ENCODE assay signal across 12 mouse cellular contexts in genomic region chr9:50496546-50496945, GRCm38 (mm10). TPM values are rescaled to one million over a fixed set of nuclear protein-coding genes. Genes with fewer than 3 reads are reported as not detected.
A peak's percentile ranks its signal among the peaks of the same experiment; 100 is the strongest.
DNase-seq lines count a peak whose midpoint lies in the region; ATAC-seq and TF ChIP-seq lines count a peak whose summit lies in the region.
"Had no signal": no experiment of that assay in that cellular context is flagged by ENCODE, and none has a peak within 500 bp of the region (broad histone marks: within the 10 kb centered on the region; RNA-seq: fewer than 3 reads in every experiment).

No protein-coding gene starts in this region.

- H3K27ac ChIP-seq in hindbrain, embryonic 10.5 days: peak overlapping the region; percentile 70
- no peak overlapping the region for H3K27ac ChIP-seq in hindbrain, embryonic 11.5 days (ENCODE audit: low read depth, low read length)
- 0 out of 2 replicates have a peak overlapping the region, but pooled peaks have one; percentile 4 for H3K27ac ChIP-seq in midbrain, embryonic 13.5 days
- H3K27ac ChIP-seq in midbrain, postnatal 0 days (ENCODE audit: low read depth, low read length): no peak overlapping the region
- no peak overlapping the region for H3K27ac ChIP-seq in hindbrain, embryonic 14.5 days
- no peak overlapping the region for H3K27ac ChIP-seq in thymus, adult 2 months (ENCODE audit: control insufficient read depth, insufficient read depth, low read length)
- H3K27ac ChIP-seq: embryonic facial prominence, embryonic 15.5 days had no signal

- H3K27me3 ChIP-seq in hindbrain, embryonic 10.5 days (ENCODE audit: insufficient read depth, poor library complexity, severe bottlenecking): no peaks in the 10 kb centered on the region
- no peaks in the 10 kb centered on the region for H3K27me3 ChIP-seq in hindbrain, embryonic 11.5 days (ENCODE audit: control insufficient read depth, insufficient read depth, low read length)
- no peaks in the 10 kb centered on the region for H3K27me3 ChIP-seq in midbrain, embryonic 13.5 days
- no peaks in the 10 kb centered on the region for H3K27me3 ChIP-seq in midbrain, postnatal 0 days (ENCODE audit: insufficient read depth, low read length)
- no peaks in the 10 kb centered on the region for H3K27me3 ChIP-seq in hindbrain, embryonic 14.5 days (ENCODE audit: control insufficient read depth, insufficient read depth, low read length)
- H3K27me3 ChIP-seq in thymus, adult 2 months (ENCODE audit: control insufficient read depth, insufficient read depth, low read length): no peaks in the 10 kb centered on the region
- H3K27me3 ChIP-seq: CH12.LX; embryonic facial prominence, embryonic 15.5 days had no signal

- ATAC-seq in hindbrain, embryonic 11.5 days (ENCODE audit: low FRiP score): no peak
- ATAC-seq in midbrain, embryonic 13.5 days: no peak
- no peak for ATAC-seq in midbrain, postnatal 0 days (ENCODE audit: low FRiP score)
- no peak for ATAC-seq in hindbrain, embryonic 14.5 days (ENCODE audit: low FRiP score)

- no peak for TF ChIP-seq POLR2A in thymus, adult 2 months (IDR thresholded peaks at IDR 0.05; ENCODE audit: control insufficient read depth, extremely low read depth, insufficient read depth, low read length, poor library complexity)

- H3K4me1 ChIP-seq in hindbrain, embryonic 10.5 days (replicated peaks): peaks cover 26% of the 10 kb centered on the region
- no peaks in the 10 kb centered on the region for H3K4me1 ChIP-seq in hindbrain, embryonic 11.5 days (replicated peaks; ENCODE audit: control insufficient read depth, insufficient read depth, low read length)
- peaks cover 24% of the 10 kb centered on the region for H3K4me1 ChIP-seq in midbrain, embryonic 13.5 days (replicated peaks)
- H3K4me1 ChIP-seq in midbrain, postnatal 0 days (ENCODE audit: insufficient read depth, low read length): no peaks in the 10 kb centered on the region
- 0 out of 2 replicates have a peak, but pooled peaks cover 7% of the 10 kb centered on the region for H3K4me1 ChIP-seq in hindbrain, embryonic 14.5 days (replicated peaks; ENCODE audit: control insufficient read depth, insufficient read depth, low read length)
- H3K4me1 ChIP-seq in thymus, adult 2 months (replicated peaks; ENCODE audit: control insufficient read depth, insufficient read depth, low read length): peaks cover 19% of the 10 kb centered on the region
- H3K4me1 ChIP-seq: embryonic facial prominence, embryonic 15.5 days had no signal

- H3K4me3 ChIP-seq in hindbrain, embryonic 10.5 days: 0 out of 2 replicates have a peak overlapping the region, but pooled peaks have one; percentile 16
- H3K4me3 ChIP-seq in hindbrain, embryonic 11.5 days (ENCODE audit: low read depth, low read length): no peak overlapping the region
- no peak overlapping the region for H3K4me3 ChIP-seq in midbrain, embryonic 13.5 days (replicated peaks)
- H3K4me3 ChIP-seq in midbrain, postnatal 0 days (ENCODE audit: low read depth, low read length): no peak overlapping the region
- H3K4me3 ChIP-seq in hindbrain, embryonic 14.5 days (replicated peaks; ENCODE audit: low read length): no peak overlapping the region
- H3K4me3 ChIP-seq in thymus, adult 2 months (ENCODE audit: control insufficient read depth, insufficient read depth, low read length): no peak overlapping the region
- H3K4me3 ChIP-seq: embryonic facial prominence, embryonic 15.5 days had no signal

- DNase-seq in hindbrain, embryonic 10.5 days (ENCODE audit: low spot score): no peak
- no peak for DNase-seq in hindbrain, embryonic 11.5 days (ENCODE audit: low spot score)
- no peak for DNase-seq in midbrain, postnatal 0 days (ENCODE audit: low spot score)
- no peak for DNase-seq in hindbrain, embryonic 14.5 days (ENCODE audit: low spot score)
- DNase-seq in spleen, adult 12 weeks (ENCODE audit: low spot score): no peak
- DNase-seq in thymus, adult 2 months: no peak
- DNase-seq: cerebellum, adult 9-10 months; kidney, postnatal 10 days; thymus, postnatal 36 days had no signal

- WGBS in hindbrain, embryonic 10.5 days: 19% methylated on average over 6 of the region's 6 CpGs
- 23% methylated on average over 6 of the region's 6 CpGs for WGBS in hindbrain, embryonic 11.5 days
- WGBS in midbrain, embryonic 13.5 days: 15% methylated on average over 6 of the region's 6 CpGs
- 21% methylated on average over 6 of the region's 6 CpGs for WGBS in midbrain, postnatal 0 days
- 21% methylated on average over 6 of the region's 6 CpGs for WGBS in hindbrain, embryonic 14.5 days
- 18% methylated on average over 6 of the region's 6 CpGs for WGBS in thymus, adult 2 months

- TF ChIP-seq CTCF in midbrain, postnatal 0 days (IDR thresholded peaks at IDR 0.05): no peak
- TF ChIP-seq CTCF in thymus, adult 2 months (IDR thresholded peaks at IDR 0.05; ENCODE audit: borderline replicate concordance, control insufficient read depth, extremely low read depth, insufficient read depth, low read length, poor library complexity): no peak

- H3K36me3 ChIP-seq in hindbrain, embryonic 10.5 days: no peaks in the 10 kb centered on the region
- H3K36me3 ChIP-seq in hindbrain, embryonic 11.5 days (ENCODE audit: control insufficient read depth, insufficient read depth, low read length): no peaks in the 10 kb centered on the region
- no peaks in the 10 kb centered on the region for H3K36me3 ChIP-seq in midbrain, embryonic 13.5 days
- no peaks in the 10 kb centered on the region for H3K36me3 ChIP-seq in midbrain, postnatal 0 days (ENCODE audit: insufficient read depth, low read length)
- H3K36me3 ChIP-seq in hindbrain, embryonic 14.5 days (replicated peaks; ENCODE audit: control insufficient read depth, insufficient read depth): no peaks in the 10 kb centered on the region
- no peaks in the 10 kb centered on the region for H3K36me3 ChIP-seq in thymus, adult 2 months (ENCODE audit: control insufficient read depth, insufficient read depth, low read length)
- H3K36me3 ChIP-seq: embryonic facial prominence, embryonic 15.5 days had no signal

- no peak overlapping the region for H3K4me2 ChIP-seq in hindbrain, embryonic 11.5 days (replicated peaks; ENCODE audit: low read depth, low read length)
- H3K4me2 ChIP-seq in midbrain, embryonic 13.5 days (replicated peaks): 0 out of 2 replicates have a peak overlapping the region, but pooled peaks have one; percentile 6
- no peak overlapping the region for H3K4me2 ChIP-seq in midbrain, postnatal 0 days (ENCODE audit: low read depth, low read length, poor library complexity, severe bottlenecking)
- H3K4me2 ChIP-seq in hindbrain, embryonic 14.5 days (replicated peaks): 0 out of 2 replicates have a peak overlapping the region, but pooled peaks have one; percentile 8
- H3K4me2 ChIP-seq: embryonic facial prominence, embryonic 15.5 days had no signal

- no peak overlapping the region for H3K9ac ChIP-seq in hindbrain, embryonic 11.5 days (ENCODE audit: low read depth, low read length)
- 0 out of 2 replicates have a peak overlapping the region, but pooled peaks have one; percentile 5 for H3K9ac ChIP-seq in midbrain, embryonic 13.5 days (replicated peaks)
- H3K9ac ChIP-seq in midbrain, postnatal 0 days (replicated peaks; ENCODE audit: low read length, poor library complexity, severe bottlenecking): no peak overlapping the region
- no peak overlapping the region for H3K9ac ChIP-seq in hindbrain, embryonic 14.5 days
- H3K9ac ChIP-seq: embryonic facial prominence, embryonic 15.5 days had no signal

- no peaks in the 10 kb centered on the region for H3K9me3 ChIP-seq in hindbrain, embryonic 10.5 days
- H3K9me3 ChIP-seq in hindbrain, embryonic 11.5 days (ENCODE audit: control insufficient read depth, low read length): no peaks in the 10 kb centered on the region
- no peaks in the 10 kb centered on the region for H3K9me3 ChIP-seq in midbrain, embryonic 13.5 days
- H3K9me3 ChIP-seq in midbrain, postnatal 0 days (ENCODE audit: low read length): no peaks in the 10 kb centered on the region
- H3K9me3 ChIP-seq in hindbrain, embryonic 14.5 days (ENCODE audit: control insufficient read depth, low read length): no peaks in the 10 kb centered on the region
- H3K9me3 ChIP-seq: embryonic facial prominence, embryonic 15.5 days had no signal

RNA-seq across cellular contexts. Expression of gene Plet1, which starts 2.2 kb away (rescaled TPM):
- polyA plus RNA-seq in hindbrain, embryonic 10.5 days (2016; fragmentation: Nextera tagmentation; extraction: Ambion mirVana): 1.0 and 1.2 TPM in 2 replicates
- polyA plus RNA-seq in hindbrain, embryonic 11.5 days (2014; fragmentation: Nextera tagmentation; extraction: Ambion mirVana): 0.59 and 0.68 TPM in 2 replicates
- polyA plus RNA-seq in midbrain, embryonic 13.5 days (2015; fragmentation: Nextera tagmentation; extraction: Ambion mirVana): 0.43 and 0.58 TPM in 2 replicates
- total RNA-seq in midbrain, postnatal 0 days (2014; rRNA removed): 0.33 TPM in 1 of 2 replicates, not detected in the other
- polyA plus RNA-seq in midbrain, postnatal 0 days (2015; fragmentation: Nextera tagmentation; extraction: Ambion mirVana): 0.52 and 0.80 TPM in 2 replicates
- 0.24 and 0.43 TPM in 2 replicates for polyA plus RNA-seq in hindbrain, embryonic 14.5 days (2014; fragmentation: Nextera tagmentation; extraction: Ambion mirVana)
- 7.5 and 8.0 TPM in 2 replicates for polyA plus RNA-seq in thymus, adult 2 months (2012; rRNA removed)

RNA-seq across cellular contexts. Expression of gene Pts, which starts 32.0 kb away (rescaled TPM):
- 82.4 and 93.7 TPM in 2 replicates for polyA plus RNA-seq in hindbrain, embryonic 10.5 days (2016; fragmentation: Nextera tagmentation; extraction: Ambion mirVana)
- polyA plus RNA-seq in hindbrain, embryonic 11.5 days (2014; fragmentation: Nextera tagmentation; extraction: Ambion mirVana): 92.6 and 98.2 TPM in 2 replicates
- 115 and 123 TPM in 2 replicates for polyA plus RNA-seq in midbrain, embryonic 13.5 days (2015; fragmentation: Nextera tagmentation; extraction: Ambion mirVana)
- total RNA-seq in midbrain, postnatal 0 days (2014; rRNA removed): 76.6 and 82.3 TPM in 2 replicates
- 116 and 119 TPM in 2 replicates for polyA plus RNA-seq in midbrain, postnatal 0 days (2015; fragmentation: Nextera tagmentation; extraction: Ambion mirVana)
- polyA plus RNA-seq in hindbrain, embryonic 14.5 days (2014; fragmentation: Nextera tagmentation; extraction: Ambion mirVana): 96.7 and 120 TPM in 2 replicates
- 45.0 and 51.0 TPM in 2 replicates for polyA plus RNA-seq in thymus, adult 2 months (2012; rRNA removed)

RNA-seq across cellular contexts. Expression of gene Il18, which starts 58.1 kb away (rescaled TPM):
- polyA plus RNA-seq in hindbrain, embryonic 10.5 days (2016; fragmentation: Nextera tagmentation; extraction: Ambion mirVana): 2.8 and 5.9 TPM in 2 replicates
- polyA plus RNA-seq in hindbrain, embryonic 11.5 days (2014; fragmentation: Nextera tagmentation; extraction: Ambion mirVana): 5.2 and 8.5 TPM in 2 replicates
- 27.3 and 29.4 TPM in 2 replicates for polyA plus RNA-seq in midbrain, embryonic 13.5 days (2015; fragmentation: Nextera tagmentation; extraction: Ambion mirVana)
- total RNA-seq in midbrain, postnatal 0 days (2014; rRNA removed): 18.2 and 20.5 TPM in 2 replicates
- 35.0 and 37.8 TPM in 2 replicates for polyA plus RNA-seq in midbrain, postnatal 0 days (2015; fragmentation: Nextera tagmentation; extraction: Ambion mirVana)
- 18.6 and 19.2 TPM in 2 replicates for polyA plus RNA-seq in hindbrain, embryonic 14.5 days (2014; fragmentation: Nextera tagmentation; extraction: Ambion mirVana)
- polyA plus RNA-seq in thymus, adult 2 months (2012; rRNA removed): 3.2 and 5.0 TPM in 2 replicates

RNA-seq across cellular contexts. Expression of gene Bco2, which starts 58.4 kb away (rescaled TPM):
- polyA plus RNA-seq in hindbrain, embryonic 10.5 days (2016; fragmentation: Nextera tagmentation; extraction: Ambion mirVana): 0.10 and 0.18 TPM in 2 replicates
- 0.14 and 0.20 TPM in 2 replicates for polyA plus RNA-seq in hindbrain, embryonic 11.5 days (2014; fragmentation: Nextera tagmentation; extraction: Ambion mirVana)
- 0.28 and 0.34 TPM in 2 replicates for polyA plus RNA-seq in midbrain, embryonic 13.5 days (2015; fragmentation: Nextera tagmentation; extraction: Ambion mirVana)
- 0.14 and 0.49 TPM in 2 replicates for total RNA-seq in midbrain, postnatal 0 days (2014; rRNA removed)
- polyA plus RNA-seq in midbrain, postnatal 0 days (2015; fragmentation: Nextera tagmentation; extraction: Ambion mirVana): 0.42 and 0.48 TPM in 2 replicates
- polyA plus RNA-seq in hindbrain, embryonic 14.5 days (2014; fragmentation: Nextera tagmentation; extraction: Ambion mirVana): 0.25 and 0.35 TPM in 2 replicates
- 0.23 and 0.38 TPM in 2 replicates for polyA plus RNA-seq in thymus, adult 2 months (2012; rRNA removed)

Comparison
In these comparisons a context has a peak if more than half of its experiments do, and no peak if none do; other contexts are left out.
1. H3K27ac ChIP-seq: peak in hindbrain, embryonic 10.5 days (single experiment) and midbrain, embryonic 13.5 days (single experiment); none in hindbrain, embryonic 11.5 days (single experiment), midbrain, postnatal 0 days (single experiment), hindbrain, embryonic 14.5 days (single experiment) and thymus, adult 2 months (single experiment).
2. H3K4me2 ChIP-seq: peak in midbrain, embryonic 13.5 days (single experiment) and hindbrain, embryonic 14.5 days (single experiment); none in hindbrain, embryonic 11.5 days (single experiment) and midbrain, postnatal 0 days (single experiment).